Mouse (Mus musculus): ENCODE measurements around the gene Igsf21.

The Igsf21 gene

GRCm38 (mm10) chr4:140053042-140053441 is 193.5 kb downstream of the Igsf21 start:
- no peak for DNase-seq (ENCODE audit: low spot score)

- peak; percentile 65 for DNase-seq (ENCODE audit: low spot score)
Observed at GRCm38 (mm10) chr4:140052575-140052974, 194.0 kb downstream of the Igsf21 start.

GRCm38 (mm10) chr4:140047807-140048362 is 198.7 kb downstream of the Igsf21 start:
- no peak for DNase-seq (ENCODE audit: low spot score)

GRCm38 (mm10) chr4:140043953-140044352 is 202.6 kb downstream of the Igsf21 start:
- no peak for DNase-seq (ENCODE audit: low spot score)

GRCm38 (mm10) chr4:140038586-140039411 is 207.8 kb downstream of the Igsf21 start:
- DNase-seq (ENCODE audit: low spot score) = no peak

GRCm38 (mm10) chr4:140037784-140038387 is 208.7 kb downstream of the Igsf21 start:
- peak; percentile 75 for DNase-seq (ENCODE audit: low spot score)

- no peak for DNase-seq (ENCODE audit: low spot score)
Observed at GRCm38 (mm10) chr4:140035232-140035631, 211.4 kb downstream of the Igsf21 start.

GRCm38 (mm10) chr4:140033394-140033793 is 213.2 kb downstream of the Igsf21 start:
- DNase-seq (ENCODE audit: low spot score) = peak; percentile 87

- DNase-seq (ENCODE audit: low spot score) = peak; percentile 81
Observed at GRCm38 (mm10) chr4:140030415-140030814, 216.2 kb downstream of the Igsf21 start.

- no peak for DNase-seq (ENCODE audit: low spot score)
Observed at GRCm38 (mm10) chr4:140030040-140030386, 216.6 kb downstream of the Igsf21 start.

GRCm38 (mm10) chr4:140029324-140030039 is 217.1 kb downstream of the Igsf21 start:
- no peak for DNase-seq (ENCODE audit: low spot score)

GRCm38 (mm10) chr4:140023833-140024232 is 222.8 kb downstream of the Igsf21 start:
- no peak for DNase-seq (ENCODE audit: low spot score)

GRCm38 (mm10) chr4:140015916-140016315 is 230.7 kb downstream of the Igsf21 start:
- no peak for DNase-seq (ENCODE audit: low spot score)

GRCm38 (mm10) chr4:140010728-140011470 is 235.7 kb downstream of the Igsf21 start:
- no peak for DNase-seq (ENCODE audit: low spot score)

- DNase-seq (ENCODE audit: low spot score) = no peak
Observed at GRCm38 (mm10) chr4:140004932-140005331, 241.7 kb downstream of the Igsf21 start.

- DNase-seq (ENCODE audit: low spot score) = no peak
Observed at GRCm38 (mm10) chr4:140004170-140004569, 242.4 kb downstream of the Igsf21 start.

GRCm38 (mm10) chr4:140002069-140002468 is 244.5 kb downstream of the Igsf21 start:
- no peak for DNase-seq (ENCODE audit: low spot score)

GRCm38 (mm10) chr4:140000911-140001310 is 245.7 kb downstream of the Igsf21 start:
- DNase-seq (ENCODE audit: low spot score) = no peak

- no peak for DNase-seq (ENCODE audit: low spot score)
Observed at GRCm38 (mm10) chr4:139999033-139999432, 247.6 kb downstream of the Igsf21 start.

- no peak for DNase-seq (ENCODE audit: low spot score)
Observed at GRCm38 (mm10) chr4:139995659-139996058, 250.9 kb downstream of the Igsf21 start.

- no peak for DNase-seq (ENCODE audit: low spot score)
Observed at GRCm38 (mm10) chr4:139993111-139993755, 253.4 kb downstream of the Igsf21 start.
